Mouse (Mus musculus) bone marrow, adult 2 months (tissue): ENCODE results near the gene Hira. TPM values are rescaled to one million over a fixed set of nuclear protein-coding genes. Genes with fewer than 3 reads are reported as not detected.
"Not testable (repeated sequence)": the region's sequence is repeated elsewhere in the genome, so short reads cannot be mapped to it uniquely, and the experiment has no call there.

Experiments used
- H3K27ac ChIP-seq: fragments of 200-500 bp; 2 replicates; pipeline ENCODE4 v1.5.1; 2012; ENCODE audit warnings: low read depth, mild to moderate bottlenecking, control low read depth, inconsistent platforms, low read length; ENCODE audit not compliant: control insufficient read depth, poor library complexity, insufficient read depth
- H3K4me1 ChIP-seq: fragments of 200-500 bp; 2 replicates; pipeline ENCODE4 v1.6.1; 2011; ENCODE audit warnings: low read length; ENCODE audit not compliant: control insufficient read depth, insufficient read depth
- H3K4me3 ChIP-seq: fragments of 200-500 bp; replicated peaks from 2 replicates; pipeline ENCODE3; 2011; ENCODE audit warnings: mild to moderate bottlenecking, low read depth, low read length, control low read depth; ENCODE audit not compliant: control insufficient read depth
- CTCF ChIP-seq: fragments of 200-500 bp; IDR thresholded peaks from 2 replicates; pipeline ENCODE4 v1.5.1; 2011; ENCODE audit warnings: low read length, control low read depth; ENCODE audit not compliant: control insufficient read depth, insufficient read depth
- POLR2A ChIP-seq: fragments of 200-500 bp; IDR thresholded peaks from 2 replicates; pipeline ENCODE4 v1.6.1; 2011; ENCODE audit warnings: low read depth, mild to moderate bottlenecking, control low read depth, low read length, borderline replicate concordance; ENCODE audit not compliant: control insufficient read depth
- WGBS: fragments of 180-500 bp; shearing (Covaris S2); methylation state at CpG from one replicate; pipeline ENCODE4 v1.1.7; 2018; 5-methylcytosine and 5-hydroxymethylcytosine counted together
- polyA plus RNA-seq: library from polyadenylated mRNA; stranded (reverse); fragments of >200 nt; gene quantifications from 2 replicates; pipeline ENCODE4 v1.2.4, GENCODE M21; 2011; ENCODE audit warnings: low replicate concordance; ENCODE audit not compliant: missing spikeins, insufficient read depth, insufficient read length

The Hira gene
- polyA plus RNA-seq, 1 experiment = 30.9 TPM

GRCm38 (mm10) chr16:18948941-18949340 lies 72.1 kb downstream of the Hira start:
- WGBS = 90% methylated on average over 9 of the region's 9 CpGs
- Histone ChIP-seq H3K27ac (no peak overlapping the region), H3K4me3 (no peak overlapping the region), H3K4me1 (no peaks in the 10 kb centered on the region)
- no peak for TF ChIP-seq POLR2A
- no peak for TF ChIP-seq CTCF

- whole genome bisulfite sequencing = 94% methylated on average over 2 of the region's 2 CpGs
Measured at GRCm38 (mm10) chr16:18950351-18950750, 73.5 kb downstream of the Hira start.

GRCm38 (mm10) chr16:18952813-18953212 lies 76.0 kb downstream of the Hira start:
- H3K4me1 ChIP-seq = no peaks in the 10 kb centered on the region
- TF ChIP-seq CTCF (no peak), POLR2A (no peak)
- no peak overlapping the region for H3K4me3 ChIP-seq
- no peak overlapping the region for H3K27ac ChIP-seq

More at GRCm38 (mm10) chr16:18950351-18950750, 73.5 kb downstream of the Hira start:
- no peak overlapping the region for H3K4me3 ChIP-seq
- H3K27ac ChIP-seq = no peak overlapping the region
- no peaks in the 10 kb centered on the region for H3K4me1 ChIP-seq
- TF ChIP-seq CTCF (no peak), POLR2A (no peak)

GRCm38 (mm10) chr16:18955070-18955469 lies 78.2 kb downstream of the Hira start:
- H3K4me1 ChIP-seq = no peaks in the 10 kb centered on the region
- WGBS = 84% methylated on average over 3 of the region's 3 CpGs
- no peak overlapping the region for H3K4me3 ChIP-seq
- no peak for TF ChIP-seq CTCF
- TF ChIP-seq POLR2A = no peak
- H3K27ac ChIP-seq = no peak overlapping the region

GRCm38 (mm10) chr16:18963486-18963885 lies 86.6 kb downstream of the Hira start:
- TF ChIP-seq POLR2A (no peak), CTCF (no peak)
- H3K4me3 ChIP-seq = no peak overlapping the region

GRCm38 (mm10) chr16:18969420-18970128 lies 92.7 kb downstream of the Hira start:
- 89% methylated on average over 9 of the region's 9 CpGs for WGBS
- Histone ChIP-seq H3K4me3 (no peak overlapping the region), H3K4me1 (peaks cover 1% of the 10 kb centered on the region; the same call in 1 of the 2 replicates), H3K27ac (no peak overlapping the region)
- no peak for TF ChIP-seq CTCF
- no peak for TF ChIP-seq POLR2A

More at GRCm38 (mm10) chr16:18963486-18963885, 86.6 kb downstream of the Hira start:
- H3K4me1 ChIP-seq = no peaks in the 10 kb centered on the region
- H3K27ac ChIP-seq = no peak overlapping the region; the same call in 1 of the 2 replicates

GRCm38 (mm10) chr16:18970837-18971236 lies 94.0 kb downstream of the Hira start:
- Histone ChIP-seq H3K27ac (no peak overlapping the region), H3K4me3 (no peak overlapping the region), H3K4me1 (peaks cover 1% of the 10 kb centered on the region; the same call in 1 of the 2 replicates)
- 90% methylated on average over 3 of the region's 3 CpGs for WGBS
- TF ChIP-seq CTCF (no peak), POLR2A (no peak)

GRCm38 (mm10) chr16:18975665-18976064 lies 98.8 kb downstream of the Hira start:
- not testable (repeated sequence) for H3K27ac ChIP-seq, H3K4me1 ChIP-seq, H3K4me3 ChIP-seq
- WGBS = 87% methylated on average over 23 of the region's 23 CpGs

GRCm38 (mm10) chr16:18976315-18976714 lies 99.5 kb downstream of the Hira start:
- Histone ChIP-seq H3K27ac (no peak overlapping the region), H3K4me3 (no peak overlapping the region), H3K4me1 (peaks cover 1% of the 10 kb centered on the region; the same call in 1 of the 2 replicates)
- WGBS = 80% methylated on average over 23 of the region's 23 CpGs
- no peak for TF ChIP-seq CTCF
- no peak for TF ChIP-seq POLR2A
